Mouse (Mus musculus) CH12.LX (cell line): ENCODE measurements around the gene Spata21. TPM values are rescaled to one million over a fixed set of nuclear protein-coding genes. Genes with fewer than 3 reads are reported as not detected.

Experiments used
- DNase-seq: peaks from one replicate; pipeline ENCODE4 v3.0.0-alpha.2; 2013; ENCODE audit errors: extremely low read depth
- H3K27ac ChIP-seq: 2 replicates; pipeline ENCODE4 v1.5.1; 2012; ENCODE audit warnings: low read depth, mild to moderate bottlenecking, control low read depth, moderate library complexity; ENCODE audit not compliant: insufficient read depth
- H3K27me3 ChIP-seq: replicated peaks from 2 replicates; pipeline ENCODE3; 2012; ENCODE audit warnings: inconsistent platforms
- H3K36me3 ChIP-seq, 2 experiments: replicated peaks in 1 of 2; 2 replicates each; pipeline versions ENCODE3 to v1.6.1; 2012; ENCODE audit warnings: inconsistent platforms in 1 of 2, low read length in 1 of 2, mild to moderate bottlenecking in 1 of 2, mixed read lengths in 1 of 2, moderate library complexity in 1 of 2; ENCODE audit not compliant: control insufficient read depth in 1 of 2, insufficient read depth in 1 of 2
- H3K4me1 ChIP-seq, 2 experiments: 2 replicates each; pipeline ENCODE4 v1.6.1; 2012; ENCODE audit warnings: inconsistent platforms in 1 of 2, moderate library complexity in 1 of 2; ENCODE audit not compliant: insufficient read depth in 2 of 2, control insufficient read depth in 1 of 2
- H3K4me2 ChIP-seq: 2 replicates; pipeline ENCODE4 v1.6.1; 2012; ENCODE audit warnings: low read depth, mild to moderate bottlenecking, control low read depth; ENCODE audit not compliant: poor library complexity, insufficient read depth, severe bottlenecking
- H3K4me3 ChIP-seq, 3 experiments: fragments of 150-350 bp in 1 of 3; sonication (generic) in 1 of 3; replicated peaks in 1 of 3; 2 replicates each; pipeline versions ENCODE3 to v1.5.1; 2011 to 2012; ENCODE audit warnings: low read depth in 2 of 3, low read length in 2 of 3, mild to moderate bottlenecking in 2 of 3, moderate library complexity in 2 of 3, control low read depth in 1 of 3, improper control_type of control experiment in 1 of 3, inconsistent platforms in 1 of 3, mixed read lengths in 1 of 3; ENCODE audit not compliant: poor library complexity in 1 of 3
- H3K79me2 ChIP-seq: replicated peaks from 2 replicates; pipeline ENCODE4 v1.6.1; 2012; ENCODE audit warnings: mild to moderate bottlenecking, moderate library complexity; ENCODE audit not compliant: control insufficient read depth, poor library complexity, insufficient read depth, severe bottlenecking; ENCODE audit errors: extremely low read depth
- H3K9ac ChIP-seq: 2 replicates; pipeline ENCODE4 v1.6.1; 2012; ENCODE audit warnings: low read depth, mild to moderate bottlenecking, control low read depth, moderate library complexity; ENCODE audit not compliant: insufficient read depth
- H3K9me3 ChIP-seq: replicated peaks from 2 replicates; pipeline ENCODE3; 2012; ENCODE audit warnings: low read length, inconsistent platforms, mixed read lengths
- CHD1 ChIP-seq: IDR thresholded peaks from 2 replicates; pipeline ENCODE4 v1.6.1; 2012; ENCODE audit warnings: low read depth, low read length, improper control_type of control experiment, inconsistent platforms
- E2F4 ChIP-seq: IDR thresholded peaks from 2 replicates; pipeline ENCODE4 v1.6.1; 2011; ENCODE audit warnings: low read depth, low read length, improper control_type of control experiment; ENCODE audit not compliant: insufficient replicate concordance
- ELF1 ChIP-seq: IDR thresholded peaks from 2 replicates; pipeline ENCODE4 v1.6.1; 2014; ENCODE audit warnings: low read depth, mild to moderate bottlenecking, inconsistent platforms, low read length, improper control_type of control experiment
- EP300 ChIP-seq: IDR thresholded peaks from 2 replicates; pipeline ENCODE4 v1.6.1; 2011; ENCODE audit warnings: low read length, improper control_type of control experiment
- GABPA ChIP-seq: IDR thresholded peaks from 2 replicates; pipeline ENCODE4 v1.6.1; 2012; ENCODE audit warnings: low read depth, low read length, improper control_type of control experiment, inconsistent platforms; ENCODE audit not compliant: insufficient replicate concordance
- IRF4 ChIP-seq: IDR thresholded peaks from 2 replicates; pipeline ENCODE4 v1.6.1; 2014; ENCODE audit warnings: low read depth, mild to moderate bottlenecking, inconsistent platforms, low read length, improper control_type of control experiment
- JUN ChIP-seq: IDR thresholded peaks from 2 replicates; pipeline ENCODE4 v1.6.1; 2011; ENCODE audit warnings: low read depth, mild to moderate bottlenecking, low read length, improper control_type of control experiment, moderate library complexity; ENCODE audit not compliant: insufficient read depth
- JUND ChIP-seq: conservative IDR thresholded peaks from 2 replicates; pipeline ENCODE4 v1.6.1; 2011; ENCODE audit warnings: low read depth, low read length, improper control_type of control experiment
- KAT2A ChIP-seq: IDR thresholded peaks from 2 replicates; pipeline ENCODE4 v1.6.1; 2012; ENCODE audit warnings: low read length, improper control_type of control experiment, inconsistent platforms; ENCODE audit not compliant: insufficient replicate concordance
- MAFK ChIP-seq: IDR thresholded peaks from 2 replicates; pipeline ENCODE4 v1.6.1; 2011; ENCODE audit warnings: low read length, improper control_type of control experiment; ENCODE audit not compliant: insufficient replicate concordance
- MAX ChIP-seq: IDR thresholded peaks from 2 replicates; pipeline ENCODE4 v1.6.1; 2011; ENCODE audit warnings: low read length, improper control_type of control experiment
- MAZ ChIP-seq: IDR thresholded peaks from 2 replicates; pipeline ENCODE4 v1.6.1; 2012; ENCODE audit warnings: low read depth, mild to moderate bottlenecking, inconsistent platforms, low read length, improper control_type of control experiment, moderate library complexity
- MXI1 ChIP-seq: IDR thresholded peaks from 2 replicates; pipeline ENCODE4 v1.6.1; 2011; ENCODE audit warnings: mild to moderate bottlenecking, low read depth, low read length, improper control_type of control experiment
- NELFE ChIP-seq: IDR thresholded peaks from 2 replicates; pipeline ENCODE4 v1.6.1; 2011; ENCODE audit warnings: low read depth, low read length, improper control_type of control experiment
- PAX5 ChIP-seq: IDR thresholded peaks from 2 replicates; pipeline ENCODE4 v1.6.1; 2012; ENCODE audit warnings: low read length, inconsistent platforms, mixed read lengths
- POLR2A ChIP-seq: IDR thresholded peaks from 2 replicates; pipeline ENCODE4 v1.6.1; 2011; ENCODE audit warnings: low read depth, mild to moderate bottlenecking, improper control_type of control experiment, low read length
- POLR2AphosphoS2 ChIP-seq: IDR thresholded peaks from 2 replicates; pipeline ENCODE4 v1.6.1; 2011; ENCODE audit warnings: low read depth, low read length, improper control_type of control experiment
- RAD21 ChIP-seq: IDR thresholded peaks from 2 replicates; pipeline ENCODE4 v1.6.1; 2011; ENCODE audit warnings: low read depth, mild to moderate bottlenecking, low read length, improper control_type of control experiment, moderate library complexity
- SIN3A ChIP-seq: IDR thresholded peaks from 2 replicates; pipeline ENCODE4 v1.6.1; 2012; ENCODE audit warnings: low read length, improper control_type of control experiment, inconsistent platforms
- TBP ChIP-seq: conservative IDR thresholded peaks from 2 replicates; pipeline ENCODE4 v1.6.1; 2011; ENCODE audit warnings: low read depth, low read length, improper control_type of control experiment
- UBTF ChIP-seq: IDR thresholded peaks from 2 replicates; pipeline ENCODE4 v1.6.1; 2012; ENCODE audit warnings: low read depth, mild to moderate bottlenecking, inconsistent platforms, low read length, improper control_type of control experiment, moderate library complexity
- ZKSCAN1 ChIP-seq: IDR thresholded peaks from 2 replicates; pipeline ENCODE4 v1.6.1; 2012; ENCODE audit warnings: low read depth, inconsistent platforms, low read length, improper control_type of control experiment, borderline replicate concordance
- dilution Hi-C: fragments of 300-500 bp; cut with MboI; formaldehyde crosslinking; loops from 2 replicates; pipeline ENCODE4 v1.14.3; 2020; ENCODE audit warnings: low sequenced_read_pairs; ENCODE audit not compliant: extremely low pct_unique_long_range_greater_than_20kb, extremely low pct_ligation_motif_present
- in situ Hi-C: fragments of 300-500 bp; cut with MboI; formaldehyde crosslinking; loops from 3 replicates; pipeline ENCODE4 v1.14.3; 2019; ENCODE audit warnings: low sequenced_read_pairs, low pct_ligation_motif_present, low pct_unique_long_range_greater_than_20kb, mixed read lengths
- polyA plus RNA-seq: library from polyadenylated mRNA; unstranded; fragments of >175 nt; gene quantifications from 2 replicates; pipeline ENCODE4 v1.2.1, GENCODE M21; 2012; ENCODE audit warnings: low read depth; ENCODE audit not compliant: insufficient read length
- total RNA-seq, 2 experiments: library from RNA; depleted of rRNA; stranded (reverse); fragments of 300-350 nt in 1 of 2; fragments of >200 nt in 1 of 2; gene quantifications; 2 replicates each; pipeline ENCODE4 v1.2.3; 2012 to 2014

The Spata21 gene
- total and polyA plus RNA-seq, 3 experiments = not detected

DNA sequence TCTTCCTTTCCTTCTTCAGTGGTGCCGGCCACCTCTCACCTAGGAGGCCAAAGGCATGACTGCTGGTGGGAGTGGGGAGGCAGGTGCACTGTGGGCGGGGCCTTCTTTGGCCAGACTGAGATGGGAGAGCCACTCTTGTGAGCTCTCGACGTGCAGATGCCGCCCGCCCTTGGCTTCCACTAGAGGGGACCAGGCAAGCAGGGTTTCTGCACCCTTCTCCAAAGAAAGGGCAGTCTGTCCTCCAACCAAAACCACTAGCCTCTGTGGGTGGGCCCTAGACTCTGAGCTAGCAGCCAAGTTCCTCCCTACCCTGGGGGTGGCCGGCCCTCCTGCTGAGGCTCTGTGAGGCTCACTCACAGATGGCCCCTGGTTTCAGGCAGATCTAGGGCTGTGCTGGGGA is 25.7 kb downstream of the Spata21 start:
- Histone ChIP-seq H3K9ac (no peak overlapping the region), H3K4me3 (no peak overlapping the region), H3K4me2 (no peak overlapping the region), H3K4me1 (peaks cover 7 to 23% of the 10 kb centered on the region in 2 experiments), H3K27ac (no peak overlapping the region), H3K79me2 (peaks cover 10% of the 10 kb centered on the region), H3K9me3 (peaks cover 22% of the 10 kb centered on the region), H3K36me3 (peaks cover 75 to 96% of the 10 kb centered on the region in 2 experiments), H3K27me3 (no peaks in the 10 kb centered on the region)
- DNase-seq = no peak
- in situ Hi-C loops (no loop called here), dilution Hi-C loops (no loop called here)
- no peak for TF ChIP-seq EP300
- TF ChIP-seq GABPA = no peak
- no peak for TF ChIP-seq POLR2AphosphoS2
- TF ChIP-seq IRF4 = no peak
- no peak for TF ChIP-seq KAT2A
- no peak for TF ChIP-seq MAZ
- TF ChIP-seq POLR2A = no peak
- TF ChIP-seq MAFK = no peak
- TF ChIP-seq NELFE = no peak

DNA sequence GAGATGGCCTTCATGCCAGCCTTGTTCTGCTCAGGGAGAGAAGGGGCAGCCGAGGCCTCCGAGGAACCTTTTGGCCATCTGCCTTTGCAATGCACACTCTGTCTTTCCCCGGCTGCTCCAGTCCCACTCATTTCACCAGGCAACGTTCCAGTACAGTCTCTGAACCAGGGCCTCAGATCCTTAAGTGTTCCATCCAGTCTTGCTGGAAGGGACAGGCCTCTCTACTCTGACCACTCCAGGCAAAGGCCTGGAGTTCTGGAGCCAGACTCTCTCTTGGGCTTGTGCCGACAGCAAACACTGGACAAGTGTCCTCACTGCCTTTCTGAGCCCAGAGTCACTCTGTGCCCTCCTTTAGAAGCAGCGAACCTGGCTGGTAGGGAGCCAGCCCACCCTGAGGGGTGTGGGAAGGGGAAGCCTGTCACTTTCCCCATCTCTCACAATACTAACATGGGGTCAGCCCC is 26.4 kb downstream of the Spata21 start:
- in situ Hi-C loops = no loop called here
- Histone ChIP-seq H3K27ac (no peak overlapping the region), H3K4me2 (no peak overlapping the region), H3K4me1 (peaks cover 7 to 29% of the 10 kb centered on the region in 2 experiments), H3K9ac (no peak overlapping the region), H3K36me3 (peaks cover 81 to 98% of the 10 kb centered on the region in 2 experiments), H3K79me2 (peaks cover 17% of the 10 kb centered on the region), H3K9me3 (peaks cover 22% of the 10 kb centered on the region), H3K4me3 (no peak overlapping the region), H3K27me3 (no peaks in the 10 kb centered on the region)
- TF ChIP-seq CHD1 = no peak
- TF ChIP-seq TBP = no peak
- no peak for TF ChIP-seq GABPA
- no peak for TF ChIP-seq ZKSCAN1
- no peak for TF ChIP-seq POLR2A
- no peak for TF ChIP-seq UBTF
- dilution Hi-C loops = no loop called here
- DNase-seq = no peak

DNA sequence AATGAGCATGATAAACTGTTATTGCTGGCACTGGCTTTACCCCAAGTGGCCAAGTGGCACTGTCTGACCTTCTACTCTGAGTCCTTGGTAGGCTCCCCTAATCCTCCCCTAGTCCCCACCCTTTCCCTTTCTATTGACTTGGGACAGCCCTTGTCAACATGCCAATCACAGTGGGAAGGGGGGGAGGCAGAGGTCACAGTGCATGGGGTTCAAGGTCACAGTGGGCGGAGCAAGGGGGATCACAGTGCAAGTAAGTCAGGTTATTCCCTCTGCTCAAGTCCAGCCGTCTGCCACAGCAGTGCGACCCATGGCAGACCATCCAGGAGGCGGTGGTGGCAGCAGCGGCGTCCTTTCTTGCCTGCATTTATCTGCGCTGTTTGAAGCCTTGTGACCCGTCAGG is 27.3 kb downstream of the Spata21 start:
- in situ Hi-C loops = no loop called here
- TF ChIP-seq EP300 (no peak), RAD21 (no peak), ELF1 (no peak), E2F4 (no peak), JUN (no peak), MAX (no peak), PAX5 (no peak), MXI1 (no peak), ZKSCAN1 (no peak), KAT2A (no peak), UBTF (no peak), SIN3A (no peak), JUND (no peak), MAZ (no peak)
- no peak overlapping the region for H3K9ac ChIP-seq
- no peak overlapping the region for H3K4me2 ChIP-seq
- H3K36me3 ChIP-seq = peaks cover 86 to 100% of the 10 kb centered on the region in 2 experiments
- H3K27ac ChIP-seq = no peak overlapping the region
- H3K4me3 ChIP-seq = no peak overlapping the region
- no peaks in the 10 kb centered on the region for H3K27me3 ChIP-seq
- peaks cover 19% of the 10 kb centered on the region for H3K9me3 ChIP-seq
- no peak for DNase-seq
- H3K4me1 ChIP-seq = peaks cover 7 to 34% of the 10 kb centered on the region in 2 experiments
- peaks cover 25% of the 10 kb centered on the region for H3K79me2 ChIP-seq
- dilution Hi-C loops = no loop called here
